Mouse (Mus musculus) limb, embryonic 15.5 days (tissue): ENCODE measurements around the gene Tep1. TPM values are rescaled to one million over a fixed set of nuclear protein-coding genes. Genes with fewer than 3 reads are reported as not detected.

ENCODE experiments used
- ATAC-seq: fragments of 200-750 bp; cut with Nextera tagmentation; 2 replicates; pipeline ENCODE4 v1.8.0; 2017; ENCODE audit warnings: low read depth, moderate TSS enrichment; ENCODE audit not compliant: insufficient number of reproducible peaks, low FRiP score, low TSS enrichment
- H3K27ac ChIP-seq: fragments of 300-500 bp; sonication (generic); 2 replicates; pipeline ENCODE4 v1.5.1; 2015; ENCODE audit warnings: moderate library complexity, mild to moderate bottlenecking, inconsistent platforms
- H3K27me3 ChIP-seq: fragments of 300-500 bp; sonication (generic); 2 replicates; pipeline ENCODE4 v1.6.1; 2015; ENCODE audit warnings: inconsistent platforms
- H3K36me3 ChIP-seq: fragments of 300-500 bp; sonication (generic); 2 replicates; pipeline ENCODE4 v1.6.1; 2015; ENCODE audit warnings: inconsistent platforms
- H3K4me1 ChIP-seq: fragments of 300-500 bp; sonication (generic); 2 replicates; pipeline ENCODE4 v1.6.1; 2015; ENCODE audit warnings: inconsistent platforms
- H3K4me2 ChIP-seq: fragments of 300-500 bp; sonication (generic); 2 replicates; pipeline ENCODE4 v1.6.1; 2015; ENCODE audit warnings: mild to moderate bottlenecking, inconsistent platforms
- H3K4me3 ChIP-seq: fragments of 300-500 bp; sonication (generic); 2 replicates; pipeline ENCODE4 v1.5.1; 2015; ENCODE audit warnings: mild to moderate bottlenecking, inconsistent platforms
- H3K9ac ChIP-seq: fragments of 300-500 bp; sonication (generic); 2 replicates; pipeline ENCODE4 v1.6.1; 2015; ENCODE audit warnings: inconsistent platforms
- H3K9me3 ChIP-seq: fragments of 300-500 bp; sonication (generic); 2 replicates; pipeline ENCODE4 v1.6.1; 2016; ENCODE audit warnings: inconsistent platforms
- WGBS: fragments of 180-500 bp; shearing (Covaris S2); methylation state at CpG from one replicate; pipeline ENCODE4 v1.1.7; 2015; 5-methylcytosine and 5-hydroxymethylcytosine counted together
- polyA plus RNA-seq: library from polyadenylated mRNA; unstranded; fragments of >200 nt; fragmentation: Nextera tagmentation; extraction: Ambion mirVana; gene quantifications from 2 replicates; pipeline ENCODE4 v1.2.1, GENCODE M21; 2015

Gene Tep1
- polyA plus RNA-seq, 1 experiment from 2014 or later = 5.0 TPM

DNA sequence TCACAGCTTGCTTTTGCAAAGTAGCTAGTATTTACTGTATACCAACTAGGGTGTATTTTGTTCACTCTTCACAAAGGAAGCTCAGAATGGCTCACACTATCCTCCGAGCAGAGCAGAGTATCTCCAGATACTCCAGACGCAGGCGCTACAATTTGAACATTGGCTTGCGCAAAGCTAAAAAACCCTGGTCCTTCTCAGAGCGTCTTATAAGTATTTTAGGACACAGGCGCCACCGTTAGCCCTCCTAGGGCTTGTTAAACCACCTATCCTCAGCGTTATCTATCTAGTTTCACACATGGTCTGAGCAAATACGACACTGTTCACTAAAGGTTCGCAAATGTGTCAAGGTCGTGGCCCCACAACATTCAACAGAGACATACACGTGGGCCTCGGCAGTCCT, 65.7 kb downstream of the Tep1 start:
- Histone ChIP-seq H3K4me3 (no peak overlapping the region), H3K4me2 (no peak overlapping the region), H3K36me3 (no peaks in the 10 kb centered on the region), H3K27me3 (no peaks in the 10 kb centered on the region), H3K4me1 (peaks cover 6% of the 10 kb centered on the region), H3K9me3 (no peaks in the 10 kb centered on the region), H3K9ac (no peak overlapping the region), H3K27ac (no peak overlapping the region)
- 71% methylated on average over 13 of the region's 13 CpGs for WGBS
- ATAC-seq = no peak

DNA sequence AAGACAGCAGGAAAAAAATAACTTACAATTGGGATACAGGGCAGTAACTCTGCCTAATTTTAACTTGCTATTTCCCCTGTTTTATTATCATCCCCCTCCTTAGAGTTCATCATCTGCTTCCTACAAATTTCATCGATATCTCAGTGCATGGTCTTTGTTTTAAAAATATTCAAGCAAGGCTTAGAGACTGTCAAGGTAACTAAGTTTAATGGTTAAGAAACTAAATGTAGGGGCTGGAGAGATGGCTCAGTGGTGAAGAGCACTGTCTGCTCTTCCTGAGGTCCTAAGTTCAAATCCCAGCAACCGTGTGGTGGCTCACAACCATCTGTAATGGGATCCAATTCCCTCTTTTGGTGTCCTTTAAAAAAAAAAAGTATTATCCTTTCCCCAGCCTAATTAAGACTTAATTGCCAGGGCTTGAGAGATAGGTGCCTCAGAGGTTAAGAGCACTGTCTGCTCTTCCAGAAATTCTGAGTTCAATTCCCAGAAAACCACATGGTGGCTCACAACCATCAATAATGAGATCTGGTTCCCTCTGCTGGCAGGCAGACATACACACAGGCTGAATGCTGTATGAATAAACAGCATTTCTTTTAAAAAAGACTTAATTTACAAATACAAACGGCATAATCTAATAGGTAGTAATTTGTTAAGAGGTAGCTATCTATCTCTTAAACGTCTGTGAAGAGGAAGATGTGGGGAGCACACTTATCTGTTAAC, 67.4 kb downstream of the Tep1 start:
- Histone ChIP-seq H3K4me1 (peaks cover 2% of the 10 kb centered on the region; the same call in 1 of the 2 replicates), H3K4me2 (no peak overlapping the region), H3K36me3 (no peaks in the 10 kb centered on the region), H3K9me3 (no peaks in the 10 kb centered on the region), H3K27me3 (no peaks in the 10 kb centered on the region), H3K9ac (no peak overlapping the region), H3K4me3 (no peak overlapping the region), H3K27ac (no peak overlapping the region)
- WGBS = 61% methylated on average over 4 of the region's 4 CpGs
- ATAC-seq = no peak

DNA sequence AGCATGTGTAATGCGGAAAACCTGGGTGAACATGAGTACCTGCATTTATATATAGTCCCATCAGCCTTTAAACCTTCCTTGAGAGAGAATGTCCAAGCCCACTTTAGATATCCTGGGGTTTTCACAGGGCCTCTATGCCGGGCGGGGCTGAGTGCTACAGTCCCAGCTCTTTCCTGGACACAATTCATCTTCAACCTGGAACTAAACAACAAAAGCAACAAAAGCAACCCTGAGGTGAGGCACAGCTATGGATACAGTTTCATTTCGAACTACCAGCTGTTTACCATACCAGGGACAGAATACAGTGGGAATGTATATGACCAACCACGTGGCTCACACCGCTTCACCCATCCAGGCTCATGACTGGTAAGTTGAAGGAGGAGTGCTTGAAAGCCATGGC, 67.9 kb downstream of the Tep1 start:
- Histone ChIP-seq H3K36me3 (no peaks in the 10 kb centered on the region), H3K4me3 (no peak overlapping the region), H3K4me2 (no peak overlapping the region), H3K4me1 (peaks cover 2% of the 10 kb centered on the region; the same call in 1 of the 2 replicates), H3K9me3 (no peaks in the 10 kb centered on the region), H3K9ac (no peak overlapping the region), H3K27me3 (no peaks in the 10 kb centered on the region), H3K27ac (no peak overlapping the region)
- ATAC-seq = no peak
- 84% methylated on average over 6 of the region's 6 CpGs for WGBS

DNA sequence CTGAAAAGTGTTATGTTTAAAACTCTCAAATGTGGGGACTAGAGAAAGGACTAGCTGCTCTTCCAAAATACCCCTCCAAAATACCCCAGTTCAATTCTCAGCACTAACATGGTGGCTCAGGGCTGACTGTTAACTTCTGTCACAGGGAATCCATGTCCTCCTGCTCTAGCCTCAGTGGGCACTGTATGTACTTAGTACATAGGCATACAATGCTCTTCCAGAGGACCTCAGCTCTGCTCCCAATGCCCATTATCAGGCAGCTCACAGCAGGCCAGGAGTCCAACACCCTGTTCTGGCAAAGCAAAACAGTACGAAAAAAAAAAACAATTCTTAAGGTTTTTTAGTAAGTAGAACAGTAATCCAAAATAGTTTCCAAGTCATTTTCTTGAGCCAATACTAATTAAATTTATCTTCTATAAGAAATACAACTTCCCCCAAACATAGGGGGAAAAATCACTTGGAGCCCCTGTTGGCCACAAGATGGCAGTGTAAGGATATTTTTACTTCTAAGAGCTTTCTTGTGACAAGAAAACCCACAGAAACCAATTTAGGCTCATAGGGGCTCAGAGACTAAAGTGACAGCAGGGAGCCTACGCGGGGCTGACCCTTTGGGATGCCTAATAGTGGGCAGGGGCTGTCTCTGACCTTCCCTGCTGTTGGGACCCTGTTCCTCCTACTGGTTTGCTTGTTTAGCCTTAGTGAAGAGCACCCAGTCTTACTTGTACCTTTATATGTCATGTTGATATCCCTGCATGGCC, 70.7 kb downstream of the Tep1 start:
- no peaks in the 10 kb centered on the region for H3K36me3 ChIP-seq
- no peaks in the 10 kb centered on the region for H3K27me3 ChIP-seq
- WGBS = 2% methylated on average over 3 of the region's 3 CpGs
- no peak overlapping the region for H3K4me3 ChIP-seq
- peaks cover 2% of the 10 kb centered on the region; the same call in 1 of the 2 replicates for H3K4me1 ChIP-seq
- no peak overlapping the region for H3K9ac ChIP-seq
- H3K4me2 ChIP-seq = no peak overlapping the region
- no peaks in the 10 kb centered on the region for H3K9me3 ChIP-seq
- no peak overlapping the region for H3K27ac ChIP-seq
- no peak for ATAC-seq

DNA sequence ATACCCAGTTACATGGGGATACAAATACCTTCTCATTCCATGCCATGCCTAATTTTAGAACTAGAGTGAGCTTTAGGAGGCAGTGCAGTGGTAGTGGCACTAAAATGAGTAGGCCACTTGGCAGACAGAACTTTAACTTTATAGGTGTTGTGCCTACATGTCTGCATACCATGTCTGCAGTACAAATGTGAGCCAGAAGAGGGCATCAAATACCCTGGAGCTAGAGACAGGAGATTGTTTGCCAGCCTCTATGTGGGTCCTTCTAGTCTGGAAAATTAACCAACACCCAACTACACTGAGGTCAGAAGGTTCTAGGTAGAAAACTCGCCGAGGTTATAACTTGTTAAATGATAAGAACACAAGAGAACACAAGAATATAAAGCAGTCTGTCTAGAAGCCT, 71.8 kb downstream of the Tep1 start:
- no peak overlapping the region for H3K4me3 ChIP-seq
- H3K4me1 ChIP-seq = peaks cover 2% of the 10 kb centered on the region; the same call in 1 of the 2 replicates
- H3K9ac ChIP-seq = no peak overlapping the region
- no peaks in the 10 kb centered on the region for H3K36me3 ChIP-seq
- H3K27ac ChIP-seq = no peak overlapping the region
- no peaks in the 10 kb centered on the region for H3K9me3 ChIP-seq
- H3K4me2 ChIP-seq = no peak overlapping the region
- 63% methylated on average over 2 of the region's 2 CpGs for WGBS
- ATAC-seq = no peak
- no peaks in the 10 kb centered on the region for H3K27me3 ChIP-seq

DNA sequence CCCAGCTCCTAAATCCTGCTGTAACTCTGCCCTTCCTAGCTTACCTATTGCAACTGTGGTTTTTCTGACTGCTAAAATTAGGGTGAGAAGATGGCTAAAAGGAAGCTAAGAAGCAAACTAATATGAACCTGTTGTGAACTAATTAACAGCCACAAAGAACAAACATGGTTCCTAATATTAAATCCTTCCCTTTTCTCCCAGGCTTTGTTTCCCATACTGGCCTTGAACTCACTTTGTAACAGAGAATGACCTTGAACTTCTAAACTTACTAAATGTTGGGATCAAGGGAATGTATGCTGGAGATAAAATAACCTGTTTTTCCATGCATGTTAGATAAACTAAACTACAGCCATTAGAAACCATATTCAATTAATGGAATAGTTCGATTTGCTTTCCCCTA, 73.9 kb downstream of the Tep1 start:
- Histone ChIP-seq H3K9me3 (no peaks in the 10 kb centered on the region), H3K27me3 (no peaks in the 10 kb centered on the region), H3K36me3 (no peaks in the 10 kb centered on the region), H3K9ac (no peak overlapping the region), H3K4me1 (peaks cover 2% of the 10 kb centered on the region; the same call in 1 of the 2 replicates), H3K4me2 (no peak overlapping the region), H3K4me3 (no peak overlapping the region), H3K27ac (no peak overlapping the region)
- WGBS = 82% methylated on average over 1 of the region's 1 CpGs
- no peak for ATAC-seq

DNA sequence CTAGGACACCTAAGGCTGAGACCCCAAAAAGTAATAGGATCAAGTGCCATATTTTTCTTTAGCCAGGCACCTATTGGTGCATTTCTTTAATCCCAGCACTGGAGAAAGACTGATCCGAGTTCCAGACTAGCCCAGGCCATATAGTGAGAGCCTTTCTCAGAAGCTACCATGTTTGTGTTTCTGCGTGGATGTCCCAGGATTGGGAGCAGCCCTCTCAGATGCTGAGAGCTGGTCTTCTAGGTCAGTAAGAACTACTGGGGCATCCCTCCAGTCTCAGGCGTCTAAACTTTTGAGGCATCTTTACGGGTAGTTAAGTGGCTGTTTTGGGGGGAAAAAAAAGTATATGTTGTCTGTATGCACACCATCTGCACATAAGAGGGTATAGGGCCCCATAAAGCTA, 74.4 kb downstream of the Tep1 start:
- no peaks in the 10 kb centered on the region for H3K9me3 ChIP-seq
- no peak overlapping the region for H3K9ac ChIP-seq
- H3K4me3 ChIP-seq = no peak overlapping the region
- H3K36me3 ChIP-seq = no peaks in the 10 kb centered on the region
- no peaks in the 10 kb centered on the region for H3K27me3 ChIP-seq
- peaks cover 2% of the 10 kb centered on the region; the same call in 1 of the 2 replicates for H3K4me1 ChIP-seq
- no peak overlapping the region for H3K27ac ChIP-seq
- ATAC-seq = no peak
- 81% methylated on average over 4 of the region's 4 CpGs for WGBS
- no peak overlapping the region for H3K4me2 ChIP-seq

DNA sequence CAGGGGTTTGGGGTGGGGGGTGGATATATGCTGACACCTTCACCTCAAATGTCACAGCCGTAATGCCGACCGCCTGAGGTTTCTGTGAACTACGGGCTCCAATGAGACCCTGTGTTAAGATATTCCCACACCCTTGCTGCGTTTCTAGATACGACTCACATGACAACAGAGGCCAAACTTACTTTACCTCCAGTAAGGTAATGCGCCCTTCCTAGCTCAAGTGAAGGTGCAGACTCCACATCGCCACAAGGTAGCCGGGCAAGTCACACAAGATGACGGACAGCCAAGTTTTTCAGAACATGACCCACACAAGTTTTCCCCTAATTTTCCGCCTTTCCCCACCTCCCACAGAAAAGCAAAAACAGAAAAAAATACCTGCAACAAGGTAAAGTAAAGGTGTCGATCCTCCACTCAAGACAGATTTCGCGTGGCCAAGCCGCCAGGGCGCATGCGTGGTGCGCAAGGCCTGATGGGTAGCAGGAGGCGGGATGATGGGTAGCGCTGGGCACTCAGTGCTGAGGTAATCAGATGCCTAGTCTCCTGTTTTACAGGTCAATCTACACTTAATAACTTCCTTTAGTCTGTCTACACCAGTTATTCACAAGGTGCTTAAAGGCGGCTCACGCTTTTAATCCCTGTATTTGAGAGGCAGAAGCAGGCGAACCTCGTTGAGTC, 75.0 kb downstream of the Tep1 start:
- Histone ChIP-seq H3K4me3 (no peak overlapping the region), H3K27me3 (no peaks in the 10 kb centered on the region), H3K36me3 (no peaks in the 10 kb centered on the region), H3K27ac (no peak overlapping the region), H3K4me2 (no peak overlapping the region), H3K9ac (no peak overlapping the region), H3K4me1 (peaks cover 2% of the 10 kb centered on the region; the same call in 1 of the 2 replicates), H3K9me3 (no peaks in the 10 kb centered on the region)
- 90% methylated on average over 24 of the region's 24 CpGs for WGBS
- ATAC-seq = no peak

DNA sequence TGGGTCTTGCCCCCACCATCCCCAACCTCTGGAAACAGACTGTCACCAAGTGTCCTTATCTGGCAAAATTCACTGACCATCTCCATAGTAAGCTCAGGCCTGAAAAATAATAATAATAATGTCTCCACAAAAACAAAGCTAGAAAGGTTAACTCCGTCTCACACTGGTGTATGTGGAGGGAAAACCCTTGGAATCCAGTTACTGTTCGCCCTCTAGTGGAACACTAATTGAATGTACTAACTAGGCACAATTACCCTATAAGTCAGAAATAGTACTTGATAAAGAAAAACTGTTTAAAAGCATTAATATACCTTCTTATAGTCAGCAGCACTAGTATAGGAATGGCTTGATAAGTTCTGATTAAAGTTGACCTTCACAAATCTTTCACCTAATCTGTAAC, 82.2 kb downstream of the Tep1 start:
- no peak overlapping the region for H3K4me2 ChIP-seq
- no peaks in the 10 kb centered on the region for H3K27me3 ChIP-seq
- WGBS = 13% methylated on average over 2 of the region's 2 CpGs
- no peak overlapping the region for H3K9ac ChIP-seq
- H3K36me3 ChIP-seq = no peaks in the 10 kb centered on the region
- peaks cover 6% of the 10 kb centered on the region for H3K4me1 ChIP-seq
- H3K27ac ChIP-seq = no peak overlapping the region
- no peak overlapping the region for H3K4me3 ChIP-seq
- no peak for ATAC-seq
- no peaks in the 10 kb centered on the region for H3K9me3 ChIP-seq

DNA sequence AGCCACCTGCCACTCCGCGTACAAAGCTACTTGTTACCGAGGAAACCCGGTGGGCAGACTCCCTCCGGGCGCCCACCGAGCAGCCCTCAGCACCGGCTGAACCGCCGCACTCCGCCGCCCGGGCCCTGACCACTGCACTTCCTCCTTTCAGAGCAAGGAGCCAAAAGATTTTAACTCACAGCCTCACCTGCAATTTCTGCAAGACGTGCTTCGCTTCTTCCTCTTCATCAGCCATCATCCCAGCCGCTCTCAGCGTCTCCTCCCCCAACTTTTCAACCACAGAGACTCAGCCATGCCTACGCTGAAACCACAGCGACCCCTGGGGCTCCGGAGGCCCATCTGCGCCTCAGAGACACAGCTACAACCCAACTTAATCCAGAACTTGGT, 85.1 kb downstream of the Tep1 start, which contains the start of gene Ttc5:
TSS of gene Ttc5 (minus strand) at position 269 of the 387 bp plus-strand sequence.
- H3K4me3 ChIP-seq = peak within 1 kb of the TSS; percentile 84
- H3K4me1 ChIP-seq = peaks cover 6% of the 10 kb centered on the region
- H3K36me3 ChIP-seq = peaks cover 14% of the 10 kb centered on the region
- ATAC-seq = peak; percentile 48; the same call in 1 of the 2 replicates
- peak within 1 kb of the TSS; percentile 61 for H3K9ac ChIP-seq
- H3K9me3 ChIP-seq = no peaks in the 10 kb centered on the region
- peak within 1 kb of the TSS; percentile 43 for H3K4me2 ChIP-seq
- no peaks in the 10 kb centered on the region for H3K27me3 ChIP-seq
- H3K27ac ChIP-seq = peak within 1 kb of the TSS; percentile 76
- WGBS = under 1% methylated on average over 21 of the region's 21 CpGs

DNA sequence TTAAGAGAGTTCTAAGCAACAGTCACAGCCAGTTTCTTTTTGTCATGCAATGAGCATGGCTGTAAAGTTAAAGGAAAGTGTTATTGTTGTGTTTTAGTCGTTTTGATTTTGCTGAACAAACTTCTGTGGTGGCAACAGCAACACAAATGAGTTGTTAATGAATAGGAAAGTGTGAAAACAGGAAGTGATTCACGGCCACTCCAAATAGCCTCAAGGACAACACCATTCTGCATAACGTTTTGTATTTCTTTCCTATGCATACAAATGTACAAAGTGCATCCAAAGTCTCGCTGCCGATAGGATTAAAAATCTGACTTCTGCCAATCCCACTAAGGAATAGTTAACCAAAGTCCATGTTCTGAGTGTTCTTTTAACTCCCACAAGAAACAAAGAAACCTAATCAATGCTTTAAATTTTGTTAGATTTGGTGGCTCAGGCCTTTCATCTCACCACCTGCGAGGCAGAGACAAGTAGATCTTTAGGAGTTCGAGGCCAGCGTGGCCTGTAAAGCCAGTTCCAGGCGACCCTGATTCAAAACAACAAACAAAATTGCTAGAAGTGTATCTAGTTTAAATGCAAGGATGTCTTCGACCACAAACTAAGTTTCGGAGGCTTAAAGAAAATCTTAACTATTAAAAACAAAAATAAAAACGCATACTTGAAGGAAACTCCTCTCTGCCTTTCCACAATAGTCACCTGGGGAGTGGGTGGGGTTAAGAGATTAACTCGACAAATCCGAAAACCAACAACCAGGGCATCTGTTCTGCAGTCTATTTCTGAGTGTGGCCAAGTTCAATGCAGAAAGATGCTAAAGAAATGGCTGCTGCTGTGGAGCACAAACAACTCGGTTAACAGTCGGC, 85.7 kb downstream of the Tep1 start:
- Histone ChIP-seq H3K27me3 (no peaks in the 10 kb centered on the region), H3K27ac (peak overlapping the region; percentile 76), H3K4me3 (peak overlapping the region; percentile 84), H3K36me3 (peaks cover 15% of the 10 kb centered on the region), H3K4me2 (peak overlapping the region; percentile 43), H3K4me1 (peaks cover 6% of the 10 kb centered on the region), H3K9ac (peak overlapping the region; percentile 61), H3K9me3 (no peaks in the 10 kb centered on the region)
- ATAC-seq = no peak
- WGBS = 23% methylated on average over 16 of the region's 16 CpGs
